Mouse (Mus musculus) ES-E14 (cell line): ENCODE results near the gene Prss21. TPM values are rescaled to one million over a fixed set of nuclear protein-coding genes. Genes with fewer than 3 reads are reported as not detected.

ENCODE experiments used
- DNase-seq: peaks from one replicate; pipeline ENCODE4 v3.0.0-alpha.2; 2013; ENCODE audit warnings: low read depth, low spot score
- H3K27ac ChIP-seq: 2 replicates; pipeline ENCODE4 v1.5.1; 2012; ENCODE audit warnings: low read depth, mild to moderate bottlenecking, low read length, moderate library complexity, mixed read lengths; ENCODE audit not compliant: poor library complexity, insufficient read depth, severe bottlenecking
- H3K36me3 ChIP-seq: 2 replicates; pipeline ENCODE4 v1.6.1; 2012; ENCODE audit warnings: mild to moderate bottlenecking, low read length, moderate library complexity, mixed read lengths; ENCODE audit not compliant: control insufficient read depth, poor library complexity, insufficient read depth, severe bottlenecking
- H3K4me1 ChIP-seq, 2 experiments: fragments of 150-350 bp in 1 of 2; sonication (generic) in 1 of 2; 2 replicates each; pipeline ENCODE4 v1.6.1; 2012; ENCODE audit warnings: low read length in 2 of 2, mild to moderate bottlenecking in 1 of 2, mixed read lengths in 1 of 2; ENCODE audit not compliant: control insufficient read depth in 2 of 2, insufficient read depth in 2 of 2, poor library complexity in 1 of 2
- H3K4me3 ChIP-seq, 2 experiments: fragments of 150-350 bp in 1 of 2; sonication (generic) in 1 of 2; 2 replicates each; pipeline ENCODE4 v1.5.1; 2012; ENCODE audit warnings: low read length in 2 of 2, low read depth in 1 of 2, mild to moderate bottlenecking in 1 of 2, mixed read lengths in 1 of 2; ENCODE audit not compliant: insufficient read depth in 1 of 2, poor library complexity in 1 of 2, severe bottlenecking in 1 of 2
- H3K9ac ChIP-seq: 2 replicates; pipeline ENCODE4 v1.6.1; 2012; ENCODE audit warnings: low read depth, mild to moderate bottlenecking, low read length, mixed read lengths; ENCODE audit not compliant: poor library complexity, insufficient read depth, severe bottlenecking
- H3K9me3 ChIP-seq: fragments of 150-350 bp; sonication (generic); 2 replicates; pipeline ENCODE4 v1.6.1; 2012; ENCODE audit warnings: low read depth, mild to moderate bottlenecking, low read length; ENCODE audit not compliant: control insufficient read depth, insufficient read depth
- CHD2 ChIP-seq: IDR thresholded peaks from 2 replicates; pipeline ENCODE4 v1.6.1; 2014; ENCODE audit warnings: mild to moderate bottlenecking, low read depth, low read length, inconsistent platforms
- HCFC1 ChIP-seq: IDR thresholded peaks from 2 replicates; pipeline ENCODE4 v1.6.1; 2012; ENCODE audit warnings: low read length, inconsistent platforms, borderline replicate concordance; ENCODE audit not compliant: insufficient read depth
- MAFK ChIP-seq: IDR thresholded peaks from 2 replicates; pipeline ENCODE4 v1.6.1; 2014; ENCODE audit warnings: mild to moderate bottlenecking, low read depth, low read length, inconsistent platforms; ENCODE audit not compliant: insufficient read depth
- ZC3H11A ChIP-seq: IDR thresholded peaks from 2 replicates; pipeline ENCODE4 v1.6.1; 2012; ENCODE audit warnings: low read depth, mild to moderate bottlenecking, inconsistent platforms, low read length, borderline replicate concordance
- ZNF384 ChIP-seq: IDR thresholded peaks from 2 replicates; pipeline ENCODE4 v1.6.1; 2012; ENCODE audit warnings: low read depth, low read length, inconsistent platforms
- in situ Hi-C, 2 experiments: fragments of 600-800 bp; cut with MboI; formaldehyde crosslinking; loops; one replicate each; pipeline ENCODE4 v1.15.1; 2025; ENCODE audit warnings: low sequenced_read_pairs in 2 of 2, inconsistent platforms in 1 of 2; ENCODE audit not compliant: unreplicated experiment in 2 of 2
- total RNA-seq: library from RNA; depleted of rRNA; stranded (reverse); fragments of 300-350 nt; gene quantifications from 2 replicates; pipeline ENCODE4 v1.2.3, GENCODE M21; 2012

Gene Prss21
- total RNA-seq, 1 experiment = not detected

GRCm38 (mm10) chr17:23850853-23851749 is 16.8 kb upstream of the Prss21 start:
- H3K36me3 ChIP-seq = no peaks in the 10 kb centered on the region
- no peaks in the 10 kb centered on the region for H3K4me1 ChIP-seq
- H3K27ac ChIP-seq = no peak overlapping the region
- H3K9me3 ChIP-seq = no peaks in the 10 kb centered on the region
- in situ Hi-C loops = no loop called here
- TF ChIP-seq ZNF384 = no peak
- no peak for TF ChIP-seq CHD2
- TF ChIP-seq HCFC1 = no peak
- TF ChIP-seq MAFK = no peak
- TF ChIP-seq ZC3H11A = no peak
- H3K9ac ChIP-seq = no peak overlapping the region
- no peak overlapping the region for H3K4me3 ChIP-seq
- DNase-seq = no peak

- Histone ChIP-seq H3K27ac (no peak overlapping the region), H3K9me3 (no peaks in the 10 kb centered on the region), H3K4me3 (no peak overlapping the region), H3K36me3 (no peaks in the 10 kb centered on the region), H3K4me1 (no peaks in the 10 kb centered on the region), H3K9ac (no peak overlapping the region)
- no peak for TF ChIP-seq HCFC1
- no peak for TF ChIP-seq ZNF384
- no peak for TF ChIP-seq ZC3H11A
- no peak for TF ChIP-seq MAFK
- TF ChIP-seq CHD2 = no peak
- in situ Hi-C loops = no loop called here
- no peak for DNase-seq
Measured at GRCm38 (mm10) chr17:23853292-23853691, 14.6 kb upstream of the Prss21 start.

- Histone ChIP-seq H3K27ac (no peak overlapping the region), H3K4me3 (no peak overlapping the region), H3K4me1 (no peaks in the 10 kb centered on the region), H3K9ac (no peak overlapping the region), H3K9me3 (no peaks in the 10 kb centered on the region), H3K36me3 (no peaks in the 10 kb centered on the region)
- DNase-seq = no peak
- TF ChIP-seq CHD2 = no peak
- TF ChIP-seq MAFK = no peak
- no peak for TF ChIP-seq ZNF384
- TF ChIP-seq ZC3H11A = no peak
- TF ChIP-seq HCFC1 = no peak
- in situ Hi-C loops = no loop called here
Measured at GRCm38 (mm10) chr17:23854229-23854765, 13.6 kb upstream of the Prss21 start.

DNA sequence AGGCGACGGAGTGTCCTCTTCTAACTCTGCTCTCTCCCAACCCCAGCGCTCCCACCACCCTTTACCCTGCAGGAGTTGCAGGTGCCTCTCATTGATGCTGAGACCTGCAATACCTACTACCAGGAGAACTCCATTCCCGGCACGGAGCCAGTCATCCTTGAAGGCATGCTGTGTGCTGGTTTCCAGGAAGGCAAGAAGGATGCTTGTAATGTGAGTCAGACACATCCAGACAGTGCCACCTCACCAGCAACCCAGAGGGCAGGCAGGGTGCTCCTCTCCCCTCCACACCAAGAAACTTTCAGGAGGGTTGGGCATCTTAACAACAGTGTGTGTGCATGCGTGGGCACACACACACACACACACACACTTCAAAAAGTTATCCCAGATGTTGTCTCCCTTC is 10.7 kb upstream of the Prss21 start:
- in situ Hi-C loops = no loop called here
- H3K4me3 ChIP-seq = no peak overlapping the region
- TF ChIP-seq CHD2 = no peak
- TF ChIP-seq ZNF384 = no peak
- TF ChIP-seq MAFK = no peak
- TF ChIP-seq HCFC1 = no peak
- no peak for TF ChIP-seq ZC3H11A
- H3K4me1 ChIP-seq = no peaks in the 10 kb centered on the region
- DNase-seq = no peak
- no peak overlapping the region for H3K27ac ChIP-seq
- H3K36me3 ChIP-seq = no peaks in the 10 kb centered on the region
- no peaks in the 10 kb centered on the region for H3K9me3 ChIP-seq
- H3K9ac ChIP-seq = no peak overlapping the region
